Mouse (Mus musculus) retina, adult 2 months (tissue): ENCODE data around the gene Gpr37l1.
"Not testable (repeated sequence)": the region's sequence is repeated elsewhere in the genome, so short reads cannot be mapped to it uniquely, and the experiment has no call there.

Experiments used
- DNase-seq: peaks from one replicate; pipeline ENCODE4 v3.0.0-alpha.2; 2012; ENCODE audit warnings: low read depth, low spot score

The Gpr37l1 gene

GRCm38 (mm10) chr1:135124573-135125363 is 42.7 kb downstream of the Gpr37l1 start:
- no peak for DNase-seq

DNA sequence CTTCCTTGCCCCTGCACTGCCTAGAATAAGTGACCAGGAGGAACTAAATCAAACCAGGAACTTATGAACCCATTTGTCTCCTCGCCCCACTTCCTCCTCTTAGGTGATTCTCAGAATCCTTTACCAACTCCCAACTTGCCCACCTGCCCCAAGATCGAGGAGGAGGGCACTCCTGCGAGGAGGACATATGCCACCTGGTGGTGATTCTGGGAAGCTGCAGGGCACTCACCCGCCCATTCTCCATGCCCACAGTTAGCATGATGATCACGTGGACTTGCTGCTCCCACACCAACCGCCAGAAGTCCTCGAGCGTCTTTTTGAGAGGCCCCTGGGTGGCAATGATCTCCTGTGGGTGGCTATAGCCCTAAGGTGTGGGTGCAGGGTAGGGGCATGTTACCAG is 54.8 kb downstream of the Gpr37l1 start:
- DNase-seq: no peak

DNA sequence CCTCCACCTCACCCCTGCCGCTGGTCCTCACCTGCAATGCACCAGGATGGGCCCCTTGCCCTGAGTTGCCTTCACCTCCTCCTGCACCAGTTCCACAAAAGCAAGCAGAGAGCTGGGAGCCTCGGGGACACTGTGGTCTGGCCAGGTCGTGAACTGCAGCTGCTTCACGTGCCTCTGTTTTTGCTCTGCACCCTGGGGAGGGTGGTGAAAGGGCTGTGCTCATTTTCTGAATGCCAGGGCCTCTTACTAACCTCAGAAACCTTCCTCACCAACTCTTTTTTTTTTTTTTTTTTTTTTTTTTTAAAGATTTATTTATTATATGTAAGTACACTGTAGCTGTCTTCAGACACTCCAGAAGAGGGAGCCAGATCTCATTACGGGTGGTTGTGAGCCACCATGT is 56.2 kb downstream of the Gpr37l1 start:
- DNase-seq: not testable (repeated sequence)
